Mouse (Mus musculus): ENCODE data around the gene Slc4a1. TPM values are rescaled to one million over a fixed set of nuclear protein-coding genes. Genes with fewer than 3 reads are reported as not detected.

Gene Slc4a1
- polyA plus RNA-seq, 1 experiment from 2014 or later: 52.1 TPM

- 78% methylated on average over 3 of the region's 3 CpGs for WGBS
- H3K9me3 ChIP-seq: no peaks in the 10 kb centered on the region
- DNase-seq (ENCODE audit: extremely low spot score, low spot score): no peak
- H3K36me3 ChIP-seq (replicated peaks): no peaks in the 10 kb centered on the region
- H3K27me3 ChIP-seq (ENCODE audit: poor library complexity, severe bottlenecking): no peaks in the 10 kb centered on the region
- H3K27ac ChIP-seq: no peak overlapping the region
- H3K4me1 ChIP-seq: peaks cover 8% of the 10 kb centered on the region
- no peak overlapping the region for H3K4me3 ChIP-seq
Measured at GRCm38 (mm10) chr11:102338561-102338960, 27.4 kb downstream of the Slc4a1 start.

DNA sequence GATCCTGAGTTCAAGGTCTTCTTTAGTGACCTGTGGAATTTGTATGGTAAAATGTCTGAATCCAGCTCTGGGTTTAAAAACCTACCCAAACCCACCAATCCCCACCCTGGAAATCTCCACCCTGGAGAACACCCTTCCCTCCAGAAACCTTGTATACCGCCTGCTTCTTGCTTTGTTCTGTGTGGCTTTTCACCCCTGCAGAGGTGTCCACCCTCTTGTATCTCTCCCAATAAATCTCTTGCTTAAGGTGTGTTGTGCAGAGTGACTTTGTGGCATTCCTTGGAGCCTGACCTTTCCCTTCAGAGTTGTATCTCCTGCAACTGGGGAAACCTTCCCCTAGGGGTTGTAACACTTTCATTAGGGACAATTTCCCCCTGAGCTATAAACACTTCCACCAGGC lies 28.1 kb downstream of the Slc4a1 start:
- Histone ChIP-seq H3K27ac (no peak overlapping the region), H3K4me3 (no peak overlapping the region), H3K27me3 (ENCODE audit: poor library complexity, severe bottlenecking) (no peaks in the 10 kb centered on the region), H3K9me3 (no peaks in the 10 kb centered on the region), H3K36me3 (replicated peaks) (no peaks in the 10 kb centered on the region), H3K4me1 (peaks cover 8% of the 10 kb centered on the region)
- no peak for DNase-seq (ENCODE audit: extremely low spot score, low spot score)
- WGBS: 77% methylated on average over 1 of the region's 1 CpGs

GRCm38 (mm10) chr11:102336191-102336590 lies 29.8 kb downstream of the Slc4a1 start:
- H3K27ac ChIP-seq: no peak overlapping the region
- H3K36me3 ChIP-seq (replicated peaks): no peaks in the 10 kb centered on the region
- no peaks in the 10 kb centered on the region for H3K9me3 ChIP-seq
- no peaks in the 10 kb centered on the region for H3K27me3 ChIP-seq (ENCODE audit: poor library complexity, severe bottlenecking)
- H3K4me3 ChIP-seq: no peak overlapping the region
- 76% methylated on average over 1 of the region's 1 CpGs for WGBS
- no peak for DNase-seq (ENCODE audit: extremely low spot score, low spot score)
- H3K4me1 ChIP-seq: peaks cover 8% of the 10 kb centered on the region

DNA sequence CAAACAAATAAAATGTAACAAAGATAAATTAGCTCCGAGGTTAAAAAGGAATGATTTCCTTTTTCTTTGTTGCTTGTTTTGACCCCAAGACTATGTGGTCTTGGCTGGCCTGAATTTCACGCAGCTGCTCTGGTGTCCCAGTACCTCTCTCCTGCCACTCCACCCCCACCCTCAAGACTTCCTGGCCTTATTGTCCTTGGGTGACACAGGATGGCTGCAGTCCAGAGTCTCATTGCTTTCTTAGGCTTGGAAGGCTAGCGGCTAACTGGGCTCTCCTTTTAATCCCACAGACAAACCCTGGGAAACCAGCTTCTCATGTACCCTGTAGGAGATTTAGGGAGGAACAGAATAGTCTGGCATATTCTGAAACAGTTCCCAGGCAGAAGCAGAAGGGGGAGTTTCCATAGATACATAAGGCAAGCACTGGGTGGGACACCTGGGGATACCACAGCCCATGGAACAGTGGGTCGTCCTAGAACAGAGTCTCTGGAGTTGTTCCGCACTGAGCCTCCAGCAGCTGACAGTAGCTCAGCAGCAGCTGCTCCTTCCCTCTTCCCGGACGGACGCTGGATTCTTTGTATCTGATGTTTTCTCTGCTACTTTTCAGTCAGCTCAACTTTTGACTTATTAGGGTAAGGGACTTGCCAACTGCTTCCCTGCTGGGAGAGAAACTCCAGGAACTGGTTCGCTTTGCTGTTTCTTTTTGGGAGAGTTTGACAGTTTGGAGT lies 30.9 kb downstream of the Slc4a1 start:
- no peaks in the 10 kb centered on the region for H3K27me3 ChIP-seq (ENCODE audit: poor library complexity, severe bottlenecking)
- no peak overlapping the region for H3K4me3 ChIP-seq
- peaks cover 8% of the 10 kb centered on the region for H3K4me1 ChIP-seq
- no peaks in the 10 kb centered on the region for H3K36me3 ChIP-seq (replicated peaks)
- WGBS: 46% methylated on average over 9 of the region's 9 CpGs
- no peaks in the 10 kb centered on the region for H3K9me3 ChIP-seq
- H3K27ac ChIP-seq: no peak overlapping the region
- DNase-seq (ENCODE audit: extremely low spot score, low spot score): no peak

DNA sequence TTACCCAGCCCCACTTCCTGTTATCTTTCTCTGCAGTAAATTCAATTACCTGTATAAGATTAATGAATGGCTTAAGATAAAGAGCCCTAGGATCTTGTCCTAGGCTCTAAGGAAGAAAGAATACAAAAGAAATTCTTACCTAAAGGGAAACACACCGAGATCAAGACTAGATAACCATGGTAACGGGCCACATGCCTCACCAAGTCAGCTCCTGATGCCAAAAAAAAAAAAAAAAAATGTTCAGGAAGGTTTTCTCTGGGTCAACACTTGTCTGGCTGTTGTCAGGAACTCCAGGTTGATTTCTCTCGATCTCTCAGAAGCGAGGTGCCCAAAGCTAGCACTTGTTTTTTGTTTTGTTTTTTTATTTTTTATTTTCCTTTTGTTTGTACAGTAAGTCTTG lies 32.0 kb downstream of the Slc4a1 start:
- H3K4me3 ChIP-seq: no peak overlapping the region
- no peaks in the 10 kb centered on the region for H3K9me3 ChIP-seq
- no peaks in the 10 kb centered on the region for H3K36me3 ChIP-seq (replicated peaks)
- H3K4me1 ChIP-seq: peaks cover 8% of the 10 kb centered on the region
- DNase-seq (ENCODE audit: extremely low spot score, low spot score): no peak
- no peak overlapping the region for H3K27ac ChIP-seq
- H3K27me3 ChIP-seq (ENCODE audit: poor library complexity, severe bottlenecking): no peaks in the 10 kb centered on the region
- 76% methylated on average over 4 of the region's 4 CpGs for WGBS

DNA sequence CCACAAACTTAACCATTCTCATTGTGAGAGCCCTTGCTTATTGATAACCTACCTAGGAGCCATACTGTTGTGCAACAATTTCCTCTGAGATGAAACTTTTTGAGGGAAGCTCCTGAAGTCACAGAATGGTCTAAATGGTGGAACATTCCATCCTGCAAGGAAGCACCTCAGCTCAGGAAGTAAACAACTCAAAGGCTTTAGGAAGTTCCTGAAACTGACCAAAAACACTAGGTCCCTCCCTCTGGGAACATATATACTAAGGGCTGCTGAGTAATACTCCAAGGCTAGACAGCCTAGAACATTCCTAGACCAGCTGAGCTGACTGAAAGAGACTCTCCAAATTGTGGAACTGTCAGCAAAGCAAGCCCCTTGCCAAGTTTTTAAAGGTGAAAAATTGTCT lies 32.9 kb downstream of the Slc4a1 start:
- H3K36me3 ChIP-seq (replicated peaks): no peaks in the 10 kb centered on the region

GRCm38 (mm10) chr11:102331806-102332205 lies 34.2 kb downstream of the Slc4a1 start:
- no peak overlapping the region for H3K27ac ChIP-seq
- no peak for DNase-seq (ENCODE audit: extremely low spot score, low spot score)
- no peaks in the 10 kb centered on the region for H3K36me3 ChIP-seq (replicated peaks)
- 59% methylated on average over 4 of the region's 4 CpGs for WGBS
- H3K27me3 ChIP-seq (ENCODE audit: poor library complexity, severe bottlenecking): no peaks in the 10 kb centered on the region
- no peaks in the 10 kb centered on the region for H3K9me3 ChIP-seq
- H3K4me3 ChIP-seq: no peak overlapping the region
- H3K4me1 ChIP-seq: peaks cover 8% of the 10 kb centered on the region

More for the DNA sequence above, 32.9 kb downstream of the Slc4a1 start:
- Histone ChIP-seq H3K27ac (no peak overlapping the region), H3K27me3 (ENCODE audit: poor library complexity, severe bottlenecking) (no peaks in the 10 kb centered on the region), H3K9me3 (no peaks in the 10 kb centered on the region), H3K4me3 (no peak overlapping the region), H3K4me1 (peaks cover 8% of the 10 kb centered on the region)
- no peak for DNase-seq (ENCODE audit: extremely low spot score, low spot score)

GRCm38 (mm10) chr11:102330039-102330438 lies 36.0 kb downstream of the Slc4a1 start:
- no peaks in the 10 kb centered on the region for H3K9me3 ChIP-seq
- 86% methylated on average over 3 of the region's 3 CpGs for WGBS
- no peak overlapping the region for H3K4me3 ChIP-seq
- H3K4me1 ChIP-seq: peaks cover 4% of the 10 kb centered on the region
- H3K36me3 ChIP-seq (replicated peaks): no peaks in the 10 kb centered on the region
- DNase-seq (ENCODE audit: extremely low spot score, low spot score): no peak
- H3K27ac ChIP-seq: no peak overlapping the region
- H3K27me3 ChIP-seq (ENCODE audit: poor library complexity, severe bottlenecking): no peaks in the 10 kb centered on the region

GRCm38 (mm10) chr11:102329518-102329917 lies 36.5 kb downstream of the Slc4a1 start:
- Histone ChIP-seq H3K9me3 (no peaks in the 10 kb centered on the region), H3K27ac (no peak overlapping the region), H3K36me3 (replicated peaks) (no peaks in the 10 kb centered on the region), H3K27me3 (ENCODE audit: poor library complexity, severe bottlenecking) (no peaks in the 10 kb centered on the region), H3K4me3 (no peak overlapping the region), H3K4me1 (0 out of 2 replicates have a peak, but pooled peaks cover 2% of the 10 kb centered on the region)
- DNase-seq (ENCODE audit: extremely low spot score, low spot score): no peak

GRCm38 (mm10) chr11:102327839-102328238 lies 38.2 kb downstream of the Slc4a1 start:
- 83% methylated on average over 7 of the region's 7 CpGs for WGBS
- no peaks in the 10 kb centered on the region for H3K9me3 ChIP-seq
- no peaks in the 10 kb centered on the region for H3K4me1 ChIP-seq
- H3K27ac ChIP-seq: no peak overlapping the region
- DNase-seq (ENCODE audit: extremely low spot score, low spot score): no peak
- H3K36me3 ChIP-seq (replicated peaks): no peaks in the 10 kb centered on the region
- H3K27me3 ChIP-seq (ENCODE audit: poor library complexity, severe bottlenecking): no peaks in the 10 kb centered on the region
- H3K4me3 ChIP-seq: no peak overlapping the region

DNA sequence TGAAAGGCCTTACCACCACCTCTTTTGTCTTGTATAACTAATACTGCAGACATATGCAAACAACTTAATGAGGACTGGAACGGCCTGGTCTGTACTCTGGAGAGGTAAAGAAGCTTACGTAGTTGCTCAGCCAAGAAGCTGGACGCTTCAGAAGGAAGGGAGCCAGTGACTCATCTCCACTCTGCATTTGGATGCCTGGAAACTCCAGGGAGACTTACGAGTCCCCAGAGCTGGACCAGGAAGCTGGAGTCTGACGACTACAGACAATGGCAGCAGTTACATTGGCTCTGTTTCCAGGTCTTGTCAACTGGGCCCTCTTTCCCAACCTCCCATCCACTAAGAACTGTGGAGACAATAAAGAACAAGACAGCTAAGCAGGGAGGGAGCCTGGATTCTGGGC lies 38.8 kb downstream of the Slc4a1 start:
- no peak for DNase-seq (ENCODE audit: extremely low spot score, low spot score)
- no peak overlapping the region for H3K27ac ChIP-seq
- no peaks in the 10 kb centered on the region for H3K4me1 ChIP-seq
- no peaks in the 10 kb centered on the region for H3K27me3 ChIP-seq (ENCODE audit: poor library complexity, severe bottlenecking)
- no peak overlapping the region for H3K4me3 ChIP-seq
- 81% methylated on average over 5 of the region's 5 CpGs for WGBS
- H3K36me3 ChIP-seq (replicated peaks): no peaks in the 10 kb centered on the region
- H3K9me3 ChIP-seq: no peaks in the 10 kb centered on the region

GRCm38 (mm10) chr11:102323516-102323915 lies 42.5 kb downstream of the Slc4a1 start:
- Histone ChIP-seq H3K27ac (no peak overlapping the region), H3K9me3 (no peaks in the 10 kb centered on the region), H3K27me3 (ENCODE audit: poor library complexity, severe bottlenecking) (no peaks in the 10 kb centered on the region), H3K36me3 (replicated peaks) (no peaks in the 10 kb centered on the region), H3K4me3 (no peak overlapping the region), H3K4me1 (peaks cover 15% of the 10 kb centered on the region)
- DNase-seq (ENCODE audit: extremely low spot score, low spot score): no peak
- 91% methylated on average over 1 of the region's 1 CpGs for WGBS

GRCm38 (mm10) chr11:102321931-102322330 lies 44.1 kb downstream of the Slc4a1 start:
- H3K27me3 ChIP-seq (ENCODE audit: poor library complexity, severe bottlenecking): no peaks in the 10 kb centered on the region
- no peaks in the 10 kb centered on the region for H3K36me3 ChIP-seq (replicated peaks)
- 73% methylated on average over 6 of the region's 6 CpGs for WGBS
- H3K27ac ChIP-seq: no peak overlapping the region
- DNase-seq (ENCODE audit: extremely low spot score, low spot score): no peak
- H3K4me3 ChIP-seq: no peak overlapping the region
- H3K4me1 ChIP-seq: peaks cover 15% of the 10 kb centered on the region
- no peaks in the 10 kb centered on the region for H3K9me3 ChIP-seq

- DNase-seq (ENCODE audit: extremely low spot score, low spot score): no peak
- H3K27ac ChIP-seq: peak overlapping the region; percentile 100
Measured at GRCm38 (mm10) chr11:102320686-102321005, 45.4 kb downstream of the Slc4a1 start.

More at GRCm38 (mm10) chr11:102320686-102321005, 45.4 kb downstream of the Slc4a1 start:
- WGBS: 23% methylated on average over 10 of the region's 10 CpGs
- Histone ChIP-seq H3K27me3 (ENCODE audit: poor library complexity, severe bottlenecking) (no peaks in the 10 kb centered on the region), H3K9me3 (no peaks in the 10 kb centered on the region), H3K36me3 (replicated peaks) (peaks cover 1% of the 10 kb centered on the region), H3K4me1 (peaks cover 27% of the 10 kb centered on the region), H3K4me3 (peak overlapping the region; percentile 100)

Measured in forebrain, embryonic 10.5 days (tissue).